Mouse (Mus musculus) erythroblast, embryonic 14.5 days (primary cell): ENCODE results near the gene Tmprss2.

Source experiments
- GATA1 ChIP-seq: IDR thresholded peaks from 2 replicates; pipeline ENCODE4 v1.6.1; 2012; ENCODE audit warnings: low read length, inconsistent platforms, mixed read lengths
- TAL1 ChIP-seq: IDR thresholded peaks from 3 replicates; pipeline ENCODE4 v1.6.1; 2012; ENCODE audit warnings: low read length, inconsistent platforms, mixed read lengths

- no peak for TF ChIP-seq GATA1
- no peak for TF ChIP-seq TAL1
These were observed 77.2 kb downstream of the Tmprss2 start for GRCm38 (mm10) chr16:97533751-97534150.
